Mouse (Mus musculus) embryonic facial prominence, embryonic 14.5 days (tissue): Measurements from ENCODE around the gene Prcc. TPM values are rescaled to one million over a fixed set of nuclear protein-coding genes. Genes with fewer than 3 reads are reported as not detected.
"Not testable (repeated sequence)": the region's sequence is repeated elsewhere in the genome, so short reads cannot be mapped to it uniquely, and the experiment has no call there.

Source experiments
- ATAC-seq: fragments of 200-750 bp; cut with Nextera tagmentation; 2 replicates; pipeline ENCODE4 v1.8.0; 2017; ENCODE audit warnings: low read depth, moderate number of reproducible peaks, moderate TSS enrichment
- DNase-seq: peaks from one replicate; pipeline ENCODE4 v3.0.0-alpha.2; 2015; ENCODE audit warnings: low spot score
- H3K27ac ChIP-seq: fragments of 300-500 bp; sonication (generic); replicated peaks from 2 replicates; pipeline ENCODE4 v1.5.1; 2014; ENCODE audit warnings: low read depth, mild to moderate bottlenecking, low read length, moderate library complexity
- H3K27me3 ChIP-seq: fragments of 300-500 bp; sonication (generic); replicated peaks from 2 replicates; pipeline ENCODE4 v1.6.1; 2014; ENCODE audit warnings: low read length; ENCODE audit not compliant: control insufficient read depth, insufficient read depth
- H3K36me3 ChIP-seq: fragments of 300-500 bp; sonication (generic); 2 replicates; pipeline ENCODE4 v1.6.1; 2014; ENCODE audit warnings: low read length, mixed read lengths; ENCODE audit not compliant: control insufficient read depth, insufficient read depth
- H3K4me1 ChIP-seq: fragments of 300-500 bp; sonication (generic); 2 replicates; pipeline ENCODE4 v1.6.1; 2014; ENCODE audit warnings: antibody characterized with exemption, low read length; ENCODE audit not compliant: control insufficient read depth, insufficient read depth
- H3K4me2 ChIP-seq: fragments of 300-500 bp; sonication (generic); 2 replicates; pipeline ENCODE4 v1.6.1; 2014; ENCODE audit warnings: low read depth, mild to moderate bottlenecking, low read length, moderate library complexity, mixed read lengths
- H3K4me3 ChIP-seq: fragments of 300-500 bp; sonication (generic); 2 replicates; pipeline ENCODE4 v1.5.1; 2014; ENCODE audit warnings: low read depth, mild to moderate bottlenecking, low read length
- H3K9ac ChIP-seq: fragments of 300-500 bp; sonication (generic); 2 replicates; pipeline ENCODE4 v1.6.1; 2014; ENCODE audit warnings: low read depth, mild to moderate bottlenecking, low read length, moderate library complexity, mixed read lengths
- H3K9me3 ChIP-seq: fragments of 300-500 bp; sonication (generic); 2 replicates; pipeline ENCODE4 v1.6.1; 2016; ENCODE audit warnings: low read length; ENCODE audit not compliant: control insufficient read depth
- WGBS: fragments of 180-500 bp; shearing (Covaris S2); extraction: QIAGEN DNeasy Blood & Tissue Kit; methylation state at CpG from one replicate; pipeline ENCODE4 v1.1.7; 2014; 5-methylcytosine and 5-hydroxymethylcytosine counted together
- polyA plus RNA-seq: library from polyadenylated mRNA; unstranded; fragments of >200 nt; fragmentation: Nextera tagmentation; extraction: Ambion mirVana; gene quantifications from 2 replicates; pipeline ENCODE4 v1.2.1, GENCODE M21; 2014

Gene Prcc
- polyA plus RNA-seq, 1 experiment from 2014 or later: 13.5 TPM

- Histone ChIP-seq H3K27ac (no peak overlapping the region), H3K27me3 (no peaks in the 10 kb centered on the region), H3K4me1 (no peaks in the 10 kb centered on the region), H3K36me3 (peaks cover 36% of the 10 kb centered on the region), H3K9me3 (no peaks in the 10 kb centered on the region), H3K4me3 (no peak overlapping the region), H3K9ac (no peak overlapping the region), H3K4me2 (no peak overlapping the region)
- WGBS: 90% methylated on average over 4 of the region's 4 CpGs
- ATAC-seq (no peak), DNase-seq (no peak)
Observed at GRCm38 (mm10) chr3:87877730-87878129, 7.7 kb downstream of the Prcc start.

- H3K4me3 ChIP-seq, H3K4me2 ChIP-seq, H3K9ac ChIP-seq, ATAC-seq, H3K9me3 ChIP-seq, DNase-seq, H3K4me1 ChIP-seq, H3K27me3 ChIP-seq, H3K27ac ChIP-seq: not testable (repeated sequence)
- H3K36me3 ChIP-seq: peaks cover 90% of the 10 kb centered on the region
- WGBS: 93% methylated on average over 4 of the region's 4 CpGs
Observed at GRCm38 (mm10) chr3:87864111-87864510, 21.3 kb downstream of the Prcc start.

- DNase-seq: peak; percentile 82
- Histone ChIP-seq H3K4me2 (no peak overlapping the region), H3K9me3 (no peaks in the 10 kb centered on the region), H3K9ac (no peak overlapping the region), H3K27me3 (no peaks in the 10 kb centered on the region), H3K27ac (no peak overlapping the region), H3K4me3 (no peak overlapping the region), H3K4me1 (no peaks in the 10 kb centered on the region), H3K36me3 (peaks cover 68% of the 10 kb centered on the region)
- ATAC-seq: peak; percentile 70; the same call in 1 of the 2 replicates
- WGBS: 23% methylated on average over 3 of the region's 3 CpGs
Observed at GRCm38 (mm10) chr3:87859813-87860212, 25.6 kb downstream of the Prcc start.

- Histone ChIP-seq H3K4me3 (no peak overlapping the region), H3K27ac (no peak overlapping the region), H3K27me3 (no peaks in the 10 kb centered on the region), H3K4me2 (no peak overlapping the region), H3K9me3 (no peaks in the 10 kb centered on the region), H3K36me3 (peaks cover 51% of the 10 kb centered on the region), H3K9ac (no peak overlapping the region), H3K4me1 (no peaks in the 10 kb centered on the region)
- no peak; the same call in 1 of the 2 replicates for ATAC-seq
- no peak for DNase-seq
- 60% methylated on average over 8 of the region's 8 CpGs for WGBS
Observed at GRCm38 (mm10) chr3:87857666-87858065, 27.7 kb downstream of the Prcc start.

- ATAC-seq: no peak
- WGBS: 78% methylated on average over 8 of the region's 8 CpGs
- Histone ChIP-seq H3K9me3 (no peaks in the 10 kb centered on the region), H3K27me3 (no peaks in the 10 kb centered on the region), H3K4me2 (no peak overlapping the region), H3K27ac (no peak overlapping the region), H3K9ac (no peak overlapping the region), H3K4me3 (no peak overlapping the region), H3K4me1 (no peaks in the 10 kb centered on the region), H3K36me3 (peaks cover 37% of the 10 kb centered on the region)
- no peak for DNase-seq
Observed at GRCm38 (mm10) chr3:87855936-87856335, 29.5 kb downstream of the Prcc start.

GRCm38 (mm10) chr3:87854795-87855568, 30.4 kb downstream of the Prcc start:
- 57% methylated on average over 7 of the region's 7 CpGs for WGBS
- DNase-seq (no peak), ATAC-seq (no peak)
- Histone ChIP-seq H3K4me2 (no peak overlapping the region), H3K4me1 (no peaks in the 10 kb centered on the region), H3K4me3 (no peak overlapping the region), H3K27ac (no peak overlapping the region), H3K9ac (no peak overlapping the region), H3K36me3 (peaks cover 28% of the 10 kb centered on the region), H3K27me3 (no peaks in the 10 kb centered on the region), H3K9me3 (no peaks in the 10 kb centered on the region)

GRCm38 (mm10) chr3:87849117-87849516, 36.3 kb downstream of the Prcc start:
- no peaks in the 10 kb centered on the region for H3K36me3 ChIP-seq
- no peaks in the 10 kb centered on the region for H3K27me3 ChIP-seq
- no peaks in the 10 kb centered on the region for H3K9me3 ChIP-seq
- H3K4me3 ChIP-seq: no peak overlapping the region
- no peak overlapping the region for H3K4me2 ChIP-seq
- ATAC-seq (no peak), DNase-seq (no peak)
- 74% methylated on average over 14 of the region's 14 CpGs for WGBS
- H3K4me1 ChIP-seq: no peaks in the 10 kb centered on the region
- no peak overlapping the region for H3K27ac ChIP-seq
- H3K9ac ChIP-seq: no peak overlapping the region

- H3K4me3 ChIP-seq: no peak overlapping the region
- no peak for ATAC-seq
- H3K4me1 ChIP-seq: no peaks in the 10 kb centered on the region
- no peaks in the 10 kb centered on the region for H3K9me3 ChIP-seq
- H3K36me3 ChIP-seq: no peaks in the 10 kb centered on the region
- no peaks in the 10 kb centered on the region for H3K27me3 ChIP-seq
- no peak overlapping the region for H3K9ac ChIP-seq
- H3K27ac ChIP-seq: no peak overlapping the region
- 70% methylated on average over 5 of the region's 5 CpGs for WGBS
- DNase-seq: no peak
- no peak overlapping the region for H3K4me2 ChIP-seq
Observed at GRCm38 (mm10) chr3:87847680-87848079, 37.7 kb downstream of the Prcc start.

- no peaks in the 10 kb centered on the region for H3K4me1 ChIP-seq
- DNase-seq (no peak), ATAC-seq (no peak)
- H3K27me3 ChIP-seq: no peaks in the 10 kb centered on the region
- H3K9ac ChIP-seq: no peak within 1 kb of the TSS
- H3K36me3 ChIP-seq: no peaks in the 10 kb centered on the region
- no peak within 1 kb of the TSS for H3K4me2 ChIP-seq
- H3K27ac ChIP-seq: no peak within 1 kb of the TSS
- no peak within 1 kb of the TSS for H3K4me3 ChIP-seq
- H3K9me3 ChIP-seq: no peaks in the 10 kb centered on the region
- 64% methylated on average over 7 of the region's 7 CpGs for WGBS
Observed at GRCm38 (mm10) chr3:87846650-87847110, 38.7 kb downstream of the Prcc start, which contains the start of gene Sh2d2a. TSS of gene Sh2d2a (plus strand) at chr3:87846755.
